Mouse (Mus musculus) kidney, embryonic 16.5 days (tissue): ENCODE measurements around the gene Flvcr2. TPM values are rescaled to one million over a fixed set of nuclear protein-coding genes. Genes with fewer than 3 reads are reported as not detected.
A peak's percentile ranks its signal among the peaks of the same experiment; 100 is the strongest.

Source experiments
- ATAC-seq: fragments of 200-750 bp; cut with Nextera tagmentation; 2 replicates; pipeline ENCODE4 v1.8.0; 2017; ENCODE audit warnings: moderate TSS enrichment; ENCODE audit not compliant: low FRiP score, low TSS enrichment
- H3K27ac ChIP-seq: fragments of 300-500 bp; sonication (generic); 2 replicates; pipeline ENCODE4 v1.5.1; 2014; ENCODE audit warnings: low read length
- H3K27me3 ChIP-seq: fragments of 300-500 bp; sonication (generic); 2 replicates; pipeline ENCODE4 v1.6.1; 2014; ENCODE audit warnings: low read length, control low read depth, mixed read lengths; ENCODE audit not compliant: insufficient read depth
- H3K36me3 ChIP-seq: fragments of 300-500 bp; sonication (generic); 2 replicates; pipeline ENCODE4 v1.6.1; 2014; ENCODE audit warnings: low read length, control low read depth, mixed read lengths; ENCODE audit not compliant: insufficient read depth
- H3K4me1 ChIP-seq: fragments of 300-500 bp; sonication (generic); 2 replicates; pipeline ENCODE4 v1.6.1; 2014; ENCODE audit warnings: low read length, control low read depth, mixed read lengths; ENCODE audit not compliant: insufficient read depth
- H3K4me2 ChIP-seq: fragments of 300-500 bp; sonication (generic); replicated peaks from 2 replicates; pipeline ENCODE4 v1.6.1; 2014; ENCODE audit warnings: low read depth, low read length
- H3K4me3 ChIP-seq: fragments of 300-500 bp; sonication (generic); 2 replicates; pipeline ENCODE4 v1.5.1; 2014; ENCODE audit warnings: mild to moderate bottlenecking, low read length
- H3K9ac ChIP-seq: fragments of 300-500 bp; sonication (generic); replicated peaks from 2 replicates; pipeline ENCODE4 v1.6.1; 2014; ENCODE audit warnings: low read length
- H3K9me3 ChIP-seq: fragments of 300-500 bp; sonication (generic); 2 replicates; pipeline ENCODE4 v1.6.1; 2016; ENCODE audit warnings: low read length, control low read depth
- WGBS: fragments of 180-500 bp; shearing (Covaris S2); extraction: QIAGEN DNeasy Blood & Tissue Kit; methylation state at CpG from one replicate; pipeline ENCODE4 v1.1.7; 2014; 5-methylcytosine and 5-hydroxymethylcytosine counted together
- polyA plus RNA-seq: library from polyadenylated mRNA; unstranded; fragments of >200 nt; fragmentation: Nextera tagmentation; extraction: Ambion mirVana; gene quantifications from 2 replicates; pipeline ENCODE4 v1.2.1, GENCODE M21; 2015

Gene Flvcr2
- polyA plus RNA-seq, 1 experiment from 2014 or later = 7.1 TPM

DNA sequence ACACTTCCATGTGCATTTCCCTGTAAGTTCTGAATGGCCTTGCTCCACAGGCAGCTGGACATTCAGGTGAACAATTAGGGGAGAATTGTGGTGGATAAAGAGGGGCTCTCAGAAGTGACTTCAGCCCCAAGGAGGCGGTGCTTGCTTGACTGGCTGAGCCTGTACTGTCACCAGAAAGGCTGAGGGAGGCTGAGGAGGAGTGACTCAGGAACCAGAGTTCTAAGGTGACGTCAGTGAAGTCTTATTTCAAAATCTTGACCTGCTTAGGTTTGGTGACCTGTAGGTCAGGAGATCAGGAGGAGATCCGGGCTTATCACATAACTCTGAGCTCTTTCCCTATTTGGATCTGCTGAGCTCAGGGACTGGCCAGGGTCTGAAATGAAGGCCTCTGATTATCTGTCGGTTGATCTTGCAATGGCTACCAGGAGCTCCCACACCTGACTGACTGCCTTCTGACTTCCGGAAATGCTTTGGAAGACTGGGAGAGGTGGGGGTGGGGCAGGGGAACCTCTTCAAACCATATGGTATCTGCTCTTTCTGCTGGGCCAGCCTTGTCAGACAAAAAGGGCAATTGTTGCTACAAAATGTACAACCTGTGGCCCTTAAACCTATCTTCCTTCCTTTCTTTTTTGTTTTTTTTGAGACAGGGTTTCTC lies 8.4 kb downstream of the Flvcr2 start:
- ATAC-seq = no peak
- WGBS = 36% methylated on average over 5 of the region's 5 CpGs
- Histone ChIP-seq H3K27ac (no peak overlapping the region), H3K4me2 (no peak overlapping the region), H3K4me1 (0 out of 2 replicates have a peak, but pooled peaks cover 4% of the 10 kb centered on the region), H3K36me3 (no peaks in the 10 kb centered on the region), H3K9ac (no peak overlapping the region), H3K4me3 (no peak overlapping the region), H3K27me3 (no peaks in the 10 kb centered on the region), H3K9me3 (no peaks in the 10 kb centered on the region)

DNA sequence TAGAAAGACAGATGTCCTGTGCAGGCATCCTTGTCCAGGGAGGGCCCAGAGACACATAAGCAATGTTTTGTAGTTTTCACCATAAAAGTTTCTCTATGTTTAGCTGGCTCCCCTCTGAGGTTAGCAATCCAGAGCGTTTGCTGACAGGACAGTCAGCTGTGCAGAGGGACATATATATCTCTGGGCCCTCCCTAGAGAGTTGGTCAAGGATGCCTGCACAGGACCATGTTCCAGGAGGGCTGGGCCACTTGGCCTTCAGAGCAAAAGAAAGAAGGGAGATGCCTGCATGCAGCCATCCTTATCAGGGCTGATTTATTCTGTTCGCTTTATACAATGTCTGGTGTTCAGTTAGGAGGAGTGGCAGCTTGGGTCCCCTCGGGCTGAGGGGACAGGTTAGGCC lies 10.1 kb downstream of the Flvcr2 start:
- Histone ChIP-seq H3K27me3 (no peaks in the 10 kb centered on the region), H3K4me3 (no peak overlapping the region), H3K4me1 (0 out of 2 replicates have a peak, but pooled peaks cover 4% of the 10 kb centered on the region), H3K9ac (no peak overlapping the region), H3K4me2 (no peak overlapping the region), H3K9me3 (no peaks in the 10 kb centered on the region), H3K36me3 (no peaks in the 10 kb centered on the region), H3K27ac (no peak overlapping the region)
- peak; percentile 95 for ATAC-seq
- WGBS = 44% methylated on average over 3 of the region's 3 CpGs

DNA sequence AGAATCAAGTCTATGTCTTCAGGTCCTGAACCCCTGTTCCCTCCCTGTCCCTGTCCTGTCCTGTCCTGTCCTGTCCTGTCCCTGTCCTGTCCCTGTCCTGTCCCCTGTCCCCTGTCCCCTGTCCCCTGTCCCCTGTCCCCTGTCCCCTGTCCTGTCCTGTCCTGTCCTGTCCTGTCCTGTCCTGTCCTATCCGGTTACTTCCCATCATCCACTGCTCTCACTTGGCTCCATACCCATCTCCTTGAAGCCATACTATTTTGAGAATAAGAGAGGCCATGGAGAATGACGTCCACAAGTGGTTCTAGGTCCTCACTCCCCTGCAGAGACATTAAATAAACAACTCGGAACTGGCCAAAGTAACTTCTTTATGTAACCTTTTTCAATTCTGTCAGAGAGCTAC lies 10.7 kb downstream of the Flvcr2 start:
- ATAC-seq = no peak; the same call in 1 of the 2 replicates
- no peak overlapping the region for H3K4me2 ChIP-seq
- H3K4me3 ChIP-seq = no peak overlapping the region
- H3K9me3 ChIP-seq = no peaks in the 10 kb centered on the region
- no peaks in the 10 kb centered on the region for H3K27me3 ChIP-seq
- H3K4me1 ChIP-seq = 0 out of 2 replicates have a peak, but pooled peaks cover 4% of the 10 kb centered on the region
- H3K9ac ChIP-seq = no peak overlapping the region
- H3K27ac ChIP-seq = no peak overlapping the region
- no peaks in the 10 kb centered on the region for H3K36me3 ChIP-seq
- 69% methylated on average over 3 of the region's 3 CpGs for WGBS

DNA sequence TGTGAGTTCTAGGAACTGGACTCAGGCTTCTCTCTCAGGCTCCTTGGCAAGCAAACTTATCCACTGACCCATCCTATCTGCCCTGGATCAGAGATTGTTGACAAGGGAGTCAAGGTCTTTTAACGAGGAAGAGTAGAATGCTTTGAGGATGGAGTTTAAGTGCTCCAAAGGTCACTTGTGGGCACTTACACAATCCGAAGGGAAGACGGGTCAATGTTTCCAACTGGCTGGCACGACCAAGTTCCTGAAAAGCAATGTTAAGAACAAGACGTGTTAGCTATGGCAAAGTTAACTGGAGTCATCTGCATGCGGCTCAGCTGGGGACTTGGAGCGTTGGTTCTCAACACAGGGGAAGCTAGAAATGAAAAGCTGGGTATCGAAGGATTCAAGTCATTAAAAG lies 12.4 kb downstream of the Flvcr2 start:
- ATAC-seq = no peak
- 61% methylated on average over 8 of the region's 8 CpGs for WGBS

DNA sequence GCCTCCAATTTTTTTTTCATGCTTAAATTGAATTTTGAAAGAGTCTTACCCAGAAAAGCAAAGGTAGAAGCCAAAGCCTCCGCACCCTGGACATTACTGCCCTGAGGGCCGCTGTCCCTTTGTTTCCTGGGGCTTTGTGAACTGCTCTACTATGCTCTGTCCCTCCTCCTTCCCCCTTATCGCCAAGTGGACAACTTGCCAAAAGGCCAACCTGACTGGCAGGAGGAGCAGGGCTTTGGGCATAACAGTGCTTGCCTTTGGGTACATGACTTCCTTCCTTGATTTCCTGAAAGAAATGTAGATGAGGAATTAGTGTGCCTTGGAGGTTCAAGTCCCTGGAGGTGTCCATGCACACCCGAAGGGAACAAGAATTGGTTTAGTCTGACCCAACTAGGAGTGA lies 15.1 kb downstream of the Flvcr2 start:
- ATAC-seq = no peak
- Histone ChIP-seq H3K9ac (no peak overlapping the region), H3K27ac (no peak overlapping the region), H3K9me3 (no peaks in the 10 kb centered on the region), H3K36me3 (no peaks in the 10 kb centered on the region), H3K4me2 (no peak overlapping the region), H3K4me1 (0 out of 2 replicates have a peak, but pooled peaks cover 4% of the 10 kb centered on the region), H3K4me3 (no peak overlapping the region), H3K27me3 (no peaks in the 10 kb centered on the region)
- 85% methylated on average over 4 of the region's 4 CpGs for WGBS

More for the DNA sequence above, 12.4 kb downstream of the Flvcr2 start:
- Histone ChIP-seq H3K9me3 (no peaks in the 10 kb centered on the region), H3K9ac (no peak overlapping the region), H3K4me1 (0 out of 2 replicates have a peak, but pooled peaks cover 4% of the 10 kb centered on the region), H3K27ac (no peak overlapping the region), H3K4me2 (no peak overlapping the region), H3K4me3 (no peak overlapping the region), H3K27me3 (no peaks in the 10 kb centered on the region), H3K36me3 (no peaks in the 10 kb centered on the region)

DNA sequence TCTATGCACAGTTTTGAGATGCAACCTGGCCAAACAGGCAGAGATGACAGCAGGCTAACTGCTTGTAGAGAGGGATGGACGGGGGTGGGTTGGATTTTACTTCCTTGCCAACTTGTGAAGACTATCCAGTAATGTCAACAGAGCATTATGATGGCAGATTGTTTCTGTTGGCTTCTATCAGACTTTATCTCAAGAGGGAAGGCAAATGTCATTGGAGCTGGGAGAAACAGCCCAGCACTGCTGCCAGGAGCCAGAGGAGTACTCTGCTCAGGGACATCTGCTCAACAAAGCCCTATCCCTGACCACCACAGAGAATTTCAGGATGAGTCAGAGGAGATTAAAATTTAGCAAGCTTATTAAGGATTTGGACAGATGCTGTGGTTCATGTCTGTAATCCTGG lies 18.3 kb downstream of the Flvcr2 start:
- no peak for ATAC-seq
- Histone ChIP-seq H3K9ac (no peak overlapping the region), H3K27ac (no peak overlapping the region), H3K4me3 (no peak overlapping the region), H3K27me3 (no peaks in the 10 kb centered on the region), H3K4me2 (no peak overlapping the region), H3K4me1 (no peaks in the 10 kb centered on the region), H3K36me3 (no peaks in the 10 kb centered on the region), H3K9me3 (no peaks in the 10 kb centered on the region)
- WGBS = 62% methylated on average over 1 of the region's 1 CpGs

DNA sequence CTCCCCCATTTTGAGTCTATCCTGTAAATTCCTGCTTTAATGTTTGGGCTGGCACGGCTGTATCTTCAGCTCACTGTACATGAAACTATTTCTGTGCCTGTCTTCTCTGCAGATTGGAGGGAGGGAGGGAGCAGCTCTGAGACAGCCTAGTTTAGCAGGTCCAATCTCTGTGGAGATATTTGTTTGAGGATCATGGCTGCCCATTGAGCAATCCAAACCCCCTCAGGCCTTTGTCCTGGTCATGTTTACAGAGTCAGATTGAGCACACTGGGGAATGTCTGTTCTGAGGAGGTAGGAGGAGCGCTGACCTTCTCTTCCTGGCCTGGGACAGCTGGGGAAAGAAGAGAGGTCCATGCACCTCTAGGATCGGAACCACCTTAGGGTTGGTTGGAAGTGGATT lies 19.9 kb downstream of the Flvcr2 start:
- Histone ChIP-seq H3K36me3 (no peaks in the 10 kb centered on the region), H3K4me2 (no peak overlapping the region), H3K4me1 (no peaks in the 10 kb centered on the region), H3K27me3 (no peaks in the 10 kb centered on the region), H3K27ac (no peak overlapping the region), H3K4me3 (no peak overlapping the region), H3K9ac (no peak overlapping the region), H3K9me3 (no peaks in the 10 kb centered on the region)
- no peak for ATAC-seq
- WGBS = 83% methylated on average over 3 of the region's 3 CpGs

DNA sequence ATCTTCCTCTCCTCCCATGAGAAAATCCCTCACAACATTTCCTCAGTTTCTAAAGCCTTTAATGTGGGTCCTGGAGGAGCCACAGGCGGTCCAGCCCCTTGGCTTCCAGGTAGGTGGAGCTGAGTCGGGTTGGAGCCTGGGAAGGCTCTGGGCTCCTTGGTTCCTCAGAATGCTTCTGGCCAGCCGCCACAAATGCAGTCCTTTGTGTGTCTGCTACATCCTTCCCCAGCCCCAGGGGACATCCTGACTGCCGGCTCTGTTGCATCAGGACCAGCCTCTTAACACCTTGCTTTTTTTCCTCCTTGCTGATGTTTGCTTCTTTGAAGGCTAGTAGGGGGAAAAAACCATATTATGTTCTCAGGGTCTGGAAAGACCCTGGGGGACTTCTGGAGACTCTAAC lies 21.4 kb downstream of the Flvcr2 start:
- no peak overlapping the region for H3K4me2 ChIP-seq
- H3K27ac ChIP-seq = no peak overlapping the region
- no peaks in the 10 kb centered on the region for H3K27me3 ChIP-seq
- ATAC-seq = no peak
- 57% methylated on average over 4 of the region's 4 CpGs for WGBS
- H3K36me3 ChIP-seq = no peaks in the 10 kb centered on the region
- H3K4me3 ChIP-seq = no peak overlapping the region
- no peaks in the 10 kb centered on the region for H3K9me3 ChIP-seq
- H3K9ac ChIP-seq = no peak overlapping the region
- H3K4me1 ChIP-seq = no peaks in the 10 kb centered on the region

DNA sequence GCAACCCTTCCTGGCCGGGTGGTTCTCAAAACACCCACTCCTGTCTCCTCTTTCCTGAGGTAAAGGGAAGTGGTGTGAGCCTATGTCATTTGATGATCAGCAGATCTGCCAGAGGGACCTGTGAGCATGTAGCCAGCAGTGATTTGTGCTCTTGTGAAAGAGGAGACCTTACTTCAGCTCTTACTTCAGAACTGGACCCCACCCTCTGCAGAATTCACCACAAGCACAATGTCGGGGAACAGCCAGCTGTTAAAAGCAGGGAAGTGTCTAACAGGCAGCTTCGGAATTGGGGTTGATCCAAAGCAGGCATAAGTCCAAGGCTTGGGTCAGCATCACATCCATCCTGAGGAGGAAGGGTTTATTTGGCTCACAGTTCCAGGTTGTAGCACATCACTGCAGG lies 25.0 kb downstream of the Flvcr2 start:
- Histone ChIP-seq H3K9me3 (peaks cover 9% of the 10 kb centered on the region), H3K27me3 (no peaks in the 10 kb centered on the region), H3K27ac (no peak overlapping the region), H3K4me1 (no peaks in the 10 kb centered on the region), H3K4me3 (no peak overlapping the region), H3K4me2 (no peak overlapping the region), H3K9ac (no peak overlapping the region), H3K36me3 (no peaks in the 10 kb centered on the region)
- WGBS = 37% methylated on average over 3 of the region's 3 CpGs
- ATAC-seq = no peak

DNA sequence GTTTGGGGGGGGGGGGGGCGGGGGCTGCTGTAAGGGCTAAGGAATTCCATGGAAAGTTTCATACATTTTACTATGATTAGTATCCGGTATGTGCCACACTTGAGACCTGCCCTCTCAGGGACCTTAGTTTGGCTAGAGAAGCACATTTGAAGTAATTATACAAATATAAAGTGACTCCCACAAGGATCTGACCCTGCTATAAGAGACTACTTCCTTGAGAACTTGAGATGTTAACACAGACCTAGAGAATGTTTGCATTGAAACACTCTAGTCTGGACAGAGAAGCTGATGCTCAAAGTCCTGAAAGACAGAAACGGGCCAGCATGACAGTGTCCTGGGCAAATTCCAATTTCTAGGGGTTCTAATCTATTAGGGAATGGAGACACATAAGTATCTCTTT lies 32.6 kb downstream of the Flvcr2 start:
- Histone ChIP-seq H3K27me3 (no peaks in the 10 kb centered on the region), H3K4me1 (no peaks in the 10 kb centered on the region), H3K4me3 (no peak overlapping the region), H3K9me3 (peaks cover under 1% of the 10 kb centered on the region; the same call in 1 of the 2 replicates), H3K36me3 (no peaks in the 10 kb centered on the region), H3K27ac (no peak overlapping the region), H3K9ac (no peak overlapping the region), H3K4me2 (no peak overlapping the region)
- no peak for ATAC-seq
- WGBS = 55% methylated on average over 3 of the region's 3 CpGs
